Mouse (Mus musculus) spleen, adult 2 months (tissue): ENCODE data around the gene Gm20388.

Experiments used
- CTCF ChIP-seq: fragments of 200-500 bp; IDR thresholded peaks from 2 replicates; pipeline ENCODE4 v1.5.1; 2011; ENCODE audit warnings: mild to moderate bottlenecking, inconsistent platforms; ENCODE audit not compliant: insufficient read depth, insufficient read length, insufficient replicate concordance; ENCODE audit errors: extremely low read depth
- POLR2A ChIP-seq: fragments of 200-500 bp; IDR thresholded peaks from 2 replicates; pipeline ENCODE4 v1.6.1; 2011; ENCODE audit warnings: low read depth, low read length, inconsistent platforms

DNA sequence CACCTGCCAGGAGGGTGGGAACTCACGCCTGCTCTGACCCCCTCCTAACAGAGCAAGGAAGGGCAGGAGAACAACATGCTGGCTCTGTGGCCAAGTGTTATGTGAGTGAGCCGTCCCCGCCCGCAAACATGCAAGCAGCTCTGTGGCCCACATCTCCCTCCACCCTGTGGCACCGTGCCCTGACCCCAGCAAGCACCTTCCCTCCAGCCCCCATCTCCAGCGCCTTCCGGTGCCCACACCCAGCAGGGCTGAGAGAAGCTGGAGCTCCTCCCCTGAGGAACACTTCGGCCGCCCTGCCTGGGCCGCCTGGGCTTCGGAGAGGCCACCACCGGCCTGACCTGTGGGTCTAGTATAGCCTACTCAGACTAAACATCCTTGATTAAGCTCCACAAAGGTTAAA lies 1535.5 kb downstream of the Gm20388 start:
- TF ChIP-seq POLR2A (no peak), CTCF (no peak)
